Mouse (Mus musculus) C2C12 (cell line): ENCODE data around the gene Atp10a.

Experiments
- CEBPB ChIP-seq: IDR thresholded peaks from one replicate; pipeline ENCODE4 v1.6.1; 2011; ENCODE audit warnings: low read depth, mild to moderate bottlenecking, control low read depth, moderate library complexity
- CTCF ChIP-seq: IDR thresholded peaks from one replicate; pipeline ENCODE4 v1.5.1; 2011; ENCODE audit not compliant: control insufficient read depth, insufficient read depth, insufficient read length
- FOSL1 ChIP-seq: IDR thresholded peaks from one replicate; pipeline ENCODE4 v1.8.0; 2011; ENCODE audit warnings: mild to moderate bottlenecking, low read length; ENCODE audit not compliant: poor library complexity, insufficient read depth, severe bottlenecking
- MAX ChIP-seq: IDR thresholded peaks from one replicate; pipeline ENCODE4 v1.6.1; 2011; ENCODE audit warnings: mild to moderate bottlenecking, control low read depth
- MYOD1 ChIP-seq: IDR thresholded peaks from one replicate; pipeline ENCODE4 v1.6.1; 2011; ENCODE audit warnings: low read depth; ENCODE audit not compliant: control insufficient read depth, insufficient read length
- USF1 ChIP-seq: IDR thresholded peaks from one replicate; pipeline ENCODE4 v1.6.1; 2011; ENCODE audit warnings: low read depth, mild to moderate bottlenecking, control low read depth, moderate library complexity

GRCm38 (mm10) chr7:58647404-58647803, 8.6 kb upstream of the Atp10a start:
- no peak for TF ChIP-seq USF1
- no peak for TF ChIP-seq CTCF
- no peak for TF ChIP-seq MAX
- TF ChIP-seq MYOD1, result no peak
- no peak for TF ChIP-seq FOSL1
- no peak for TF ChIP-seq CEBPB
